Mouse (Mus musculus) ES-E14 (cell line): ENCODE measurements around the gene Clmn.

ENCODE experiments used
- CHD2 ChIP-seq: IDR thresholded peaks from 2 replicates; pipeline ENCODE4 v1.6.1; 2014; ENCODE audit warnings: mild to moderate bottlenecking, low read depth, low read length, inconsistent platforms
- MAFK ChIP-seq: IDR thresholded peaks from 2 replicates; pipeline ENCODE4 v1.6.1; 2014; ENCODE audit warnings: mild to moderate bottlenecking, low read depth, low read length, inconsistent platforms; ENCODE audit not compliant: insufficient read depth
- ZC3H11A ChIP-seq: IDR thresholded peaks from 2 replicates; pipeline ENCODE4 v1.6.1; 2012; ENCODE audit warnings: low read depth, mild to moderate bottlenecking, inconsistent platforms, low read length, borderline replicate concordance
- ZNF384 ChIP-seq: IDR thresholded peaks from 2 replicates; pipeline ENCODE4 v1.6.1; 2012; ENCODE audit warnings: low read depth, low read length, inconsistent platforms

DNA sequence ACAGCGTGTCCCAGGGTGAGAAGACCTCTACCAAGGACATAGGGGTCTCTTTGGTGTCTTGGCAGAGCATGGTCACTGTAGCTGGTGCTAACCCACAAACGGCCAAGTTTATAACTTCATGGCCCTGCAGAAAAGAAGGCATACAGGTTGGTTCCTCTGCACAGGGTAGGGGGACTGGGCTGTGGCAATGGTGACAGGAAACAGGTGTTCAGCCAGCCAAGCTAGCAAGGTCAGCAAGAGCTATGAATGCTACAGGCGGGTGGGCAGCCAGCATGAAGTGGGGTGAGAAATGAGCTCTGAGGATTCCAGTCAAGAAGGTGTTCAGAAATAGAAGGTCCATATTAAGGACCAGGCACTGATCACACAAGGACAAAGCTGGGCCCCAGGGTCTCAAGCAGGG lies 48.1 kb upstream of the Clmn start:
- TF ChIP-seq CHD2: no peak
- TF ChIP-seq MAFK: no peak
- no peak for TF ChIP-seq ZC3H11A
- TF ChIP-seq ZNF384: no peak
